Mouse (Mus musculus): ENCODE data around the gene Ndel1.

Gene Ndel1

DNA sequence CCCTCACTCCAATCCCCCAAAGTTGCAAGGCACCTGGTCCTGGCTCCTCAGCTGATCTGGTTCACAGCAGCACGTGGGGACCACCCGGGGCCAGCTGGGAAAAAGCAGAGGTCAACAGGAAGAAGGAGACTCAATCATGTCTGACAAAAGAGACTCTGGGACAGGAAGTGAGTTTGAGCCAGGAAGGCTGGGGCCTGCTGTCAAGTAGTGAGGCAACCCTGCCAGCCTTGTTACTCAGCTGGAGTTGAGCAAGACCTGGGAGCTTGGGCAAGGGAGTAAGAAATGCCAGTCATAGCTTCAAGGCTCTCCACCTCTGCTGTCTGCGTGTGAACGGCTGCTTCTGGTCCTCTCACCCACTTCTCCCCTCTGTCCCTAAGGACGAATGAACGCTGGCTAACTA lies at the start of gene Ndel1:
Gene Ndel1 (minus strand): TSS at position 111 of the 400 bp plus-strand sequence.
- in situ Hi-C loops (cut with MboI, MseI): loop anchor here (10.0 kb wide), 1 partner anchor 287 kb away; the partner anchor contains the start of gene Ccdc42

DNA sequence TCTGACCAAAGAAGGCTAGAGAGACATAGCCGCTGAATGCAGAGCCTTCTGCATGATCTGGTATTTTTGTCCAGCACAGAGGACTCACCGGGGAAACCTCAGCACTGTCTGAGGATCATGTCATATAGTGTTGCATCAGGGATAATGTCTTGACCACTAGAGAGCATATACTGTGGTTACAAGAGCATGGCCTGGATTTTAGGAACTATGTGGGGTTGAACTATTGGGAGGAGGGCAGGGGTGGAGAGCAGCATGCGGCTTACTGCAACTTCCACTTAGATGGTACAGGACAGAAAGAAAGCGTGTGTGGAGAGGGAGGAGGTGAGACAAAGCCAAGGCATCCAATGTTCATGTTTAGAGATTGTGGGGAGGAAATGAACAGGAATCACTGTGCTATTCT lies 42.9 kb upstream of the Ndel1 start:
- in situ Hi-C loops (cut with MboI, MseI): no loop called here

DNA sequence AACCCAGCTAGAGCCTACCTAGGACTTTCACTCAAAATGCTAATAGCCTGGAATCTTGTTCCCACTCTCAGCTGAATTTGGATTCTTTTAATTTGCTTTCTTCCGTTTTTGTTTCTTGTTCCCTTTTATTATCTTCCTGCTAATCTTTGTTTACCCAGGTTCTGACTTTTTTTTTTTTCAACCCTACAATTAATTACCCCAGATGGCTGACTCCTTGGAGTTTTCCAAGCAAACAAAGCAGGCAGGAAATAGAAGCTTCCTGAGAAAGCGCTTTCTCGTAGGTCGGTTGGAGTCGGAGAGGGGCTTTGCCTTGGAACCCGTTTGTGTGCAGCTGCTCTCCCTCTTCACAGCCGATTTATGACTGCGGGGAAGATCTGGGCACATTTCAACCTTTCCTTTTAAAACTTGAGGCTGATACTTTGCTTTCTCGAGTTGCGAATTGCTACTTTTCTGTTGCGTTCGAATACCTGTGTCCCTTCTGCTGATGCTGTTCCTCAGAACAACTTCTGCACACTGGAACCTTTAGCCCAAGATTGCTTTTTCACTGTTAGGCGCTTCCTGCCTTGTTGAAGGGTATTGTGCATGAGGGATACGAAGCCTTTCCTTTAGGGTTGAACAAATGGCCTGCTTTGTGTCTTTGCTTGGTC lies 40.0 kb upstream of the Ndel1 start:
- in situ Hi-C loops (cut with MboI, MseI): no loop called here

DNA sequence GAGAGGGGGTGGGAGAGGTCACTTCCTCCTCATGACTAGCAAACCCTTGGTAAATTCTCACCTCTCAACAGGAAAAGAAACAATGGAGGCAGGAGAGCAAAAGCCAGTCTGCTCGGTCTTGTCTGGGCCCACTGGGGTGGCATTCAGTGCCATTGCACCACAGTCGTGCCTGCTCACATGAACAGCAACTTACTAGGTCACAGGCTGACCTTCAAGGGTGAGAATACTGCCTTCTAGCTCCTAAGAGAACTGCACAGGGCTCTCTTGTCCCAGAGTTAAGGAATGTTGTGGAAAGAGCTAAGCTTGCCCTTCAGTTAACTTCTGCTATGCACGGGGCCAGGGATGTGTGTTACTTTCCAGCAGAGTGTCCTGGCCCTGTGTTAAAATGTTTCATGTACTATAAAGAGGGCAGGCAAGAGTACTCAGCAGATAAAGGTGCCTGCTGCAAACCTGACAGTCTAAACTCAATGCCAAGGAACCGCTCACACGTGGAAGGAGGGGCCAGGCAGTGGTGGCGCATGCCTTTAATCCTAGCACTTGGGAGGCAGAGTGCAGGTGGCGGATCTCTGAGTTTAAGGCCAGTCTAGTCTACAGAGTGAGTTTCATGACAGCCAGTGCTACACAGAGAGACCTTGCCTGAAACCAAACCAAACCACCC lies 37.3 kb upstream of the Ndel1 start:
- in situ Hi-C loops (cut with MboI, MseI): loop anchor here (5.0 kb wide), 1 partner anchor 93 kb away; no protein-coding TSS in a partner anchor

DNA sequence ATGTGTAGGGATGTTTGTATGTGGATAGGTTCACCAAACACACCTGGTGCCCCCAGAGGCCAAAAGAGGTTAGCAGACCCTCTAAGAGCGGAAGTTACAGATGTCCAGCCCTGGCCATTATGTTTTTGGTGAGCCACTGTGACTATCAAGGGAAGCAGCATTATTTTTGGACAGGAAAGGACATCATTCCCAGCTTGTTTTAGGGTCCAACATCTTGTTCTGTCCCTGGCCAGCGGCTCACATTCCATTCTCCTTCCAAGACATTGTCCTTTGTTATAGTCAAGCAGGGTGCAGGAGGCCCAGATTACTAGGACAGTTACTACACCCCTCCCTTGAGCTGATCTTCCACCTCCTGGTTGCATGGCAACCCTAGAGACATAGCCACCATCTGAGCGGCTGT lies 35.6 kb upstream of the Ndel1 start:
- in situ Hi-C loops (cut with MboI, MseI): loop anchor here (5.0 kb wide), 1 partner anchor 95 kb away; no protein-coding TSS in a partner anchor

DNA sequence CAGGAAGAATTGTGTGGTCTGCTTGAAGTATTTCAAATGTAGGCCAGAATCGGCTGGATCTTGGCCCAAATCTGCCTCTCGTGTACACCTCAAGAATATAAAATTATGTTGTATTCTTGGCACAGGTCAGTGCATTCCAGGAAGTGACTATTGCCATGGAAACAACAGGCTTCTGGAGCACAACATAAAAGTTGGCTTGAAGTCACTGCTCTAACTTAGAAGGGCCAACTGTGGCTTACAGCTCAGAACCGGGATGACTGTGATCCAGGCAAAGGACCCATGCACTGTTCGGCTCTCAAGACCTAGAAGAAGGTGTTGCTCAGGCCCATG lies 34.8 kb upstream of the Ndel1 start:
- in situ Hi-C loops (cut with MboI, MseI): loop anchor here (5.0 kb wide), 1 partner anchor 96 kb away; no protein-coding TSS in a partner anchor

DNA sequence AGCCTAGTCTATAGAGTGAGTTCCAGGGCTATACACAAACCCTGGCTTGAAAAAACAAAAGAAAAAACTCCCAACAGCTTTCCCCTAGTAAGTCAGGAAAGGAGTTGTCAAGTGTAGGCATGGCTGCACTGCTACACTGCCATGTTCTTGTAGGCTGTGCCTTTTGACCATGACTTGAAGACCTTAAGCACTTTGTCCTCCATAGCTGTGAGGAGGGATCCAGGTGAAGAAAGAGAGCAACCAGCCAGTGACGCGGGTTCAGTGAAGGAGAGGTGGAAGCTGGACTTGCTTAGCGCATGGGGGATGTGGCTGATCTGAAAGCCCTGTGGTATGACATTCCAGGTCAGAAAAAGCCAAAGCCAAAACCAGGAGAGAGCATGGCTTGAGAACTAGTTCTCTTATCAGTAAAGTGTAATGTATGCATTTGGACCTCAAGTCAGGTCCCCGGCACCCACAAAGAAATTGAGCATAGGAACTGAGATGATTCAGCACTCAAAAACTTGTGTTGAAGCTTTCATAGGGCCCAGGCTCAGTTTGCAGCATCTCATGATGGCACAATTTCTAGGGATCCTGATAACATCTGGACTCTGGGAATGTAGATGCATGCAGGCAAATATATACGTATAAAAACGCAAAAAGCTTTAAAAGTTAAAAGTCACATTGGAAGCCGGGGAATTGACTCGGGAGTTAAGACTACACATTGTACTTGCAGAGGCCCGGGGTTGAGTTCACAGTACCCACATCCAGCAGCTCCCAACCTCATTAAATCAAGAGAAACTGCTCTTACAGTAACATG lies 34.2 kb upstream of the Ndel1 start:
- in situ Hi-C loops (cut with MboI, MseI): loop anchor here (5.0 kb wide), 1 partner anchor 96 kb away; no protein-coding TSS in a partner anchor

DNA sequence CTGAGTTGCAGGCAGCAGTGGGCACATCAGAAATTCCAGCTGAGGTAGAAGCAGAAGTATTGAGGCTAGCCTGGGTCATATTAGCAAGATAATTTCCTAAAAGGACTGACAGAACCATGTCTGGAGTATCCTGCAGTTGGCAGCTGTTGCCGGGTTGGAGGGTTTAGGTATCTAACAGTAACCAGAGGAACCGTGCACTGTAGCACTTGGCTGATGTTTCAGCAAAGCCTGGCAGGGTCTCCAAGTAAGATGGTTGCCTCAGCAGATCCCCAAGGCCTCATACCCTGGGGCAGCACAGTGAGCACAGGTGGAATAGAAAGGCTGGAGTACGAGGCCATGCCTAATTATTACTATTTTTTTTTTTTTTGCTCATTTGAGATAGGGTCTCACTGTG lies 33.5 kb upstream of the Ndel1 start:
- in situ Hi-C loops (cut with MboI, MseI): loop anchor here (5.0 kb wide), 1 partner anchor 97 kb away; no protein-coding TSS in a partner anchor

DNA sequence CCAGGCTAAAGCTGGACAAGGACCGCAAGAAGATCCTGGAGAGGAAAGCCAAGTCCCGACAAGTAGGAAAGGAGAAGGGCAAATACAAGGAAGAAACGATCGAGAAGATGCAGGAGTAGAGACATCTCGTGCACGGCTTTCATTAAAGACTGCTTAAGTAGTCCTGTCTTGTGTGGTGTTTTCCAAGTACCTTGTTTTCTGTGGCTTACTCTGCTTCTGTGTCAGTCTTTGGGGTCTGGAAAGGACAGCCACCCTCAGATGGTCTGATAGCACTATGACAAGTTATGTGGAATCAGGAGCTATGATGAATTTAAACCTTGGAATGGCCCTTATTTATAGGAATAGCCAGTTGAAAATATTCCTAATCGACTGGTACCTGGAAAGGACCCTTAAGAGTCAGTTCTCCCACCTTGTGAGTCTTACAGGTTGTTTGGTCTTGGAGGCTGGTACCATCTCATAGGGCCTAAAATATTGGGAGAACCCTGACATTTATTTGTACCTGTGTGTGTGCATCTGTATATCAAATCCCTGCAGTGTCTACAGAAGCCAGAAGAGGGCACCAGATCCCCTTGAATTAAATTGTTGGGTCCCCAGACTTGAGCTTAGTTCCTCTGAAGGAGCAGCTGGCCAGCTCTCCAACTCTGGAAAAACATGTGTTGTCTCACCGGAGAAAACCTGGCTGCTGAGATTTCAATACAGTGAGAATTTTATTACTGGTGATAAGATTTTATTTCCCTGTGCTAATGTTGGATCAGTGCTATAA lies 32.9 kb upstream of the Ndel1 start:
- in situ Hi-C loops (cut with MboI, MseI): loop anchor here (5.0 kb wide), 1 partner anchor 98 kb away; no protein-coding TSS in a partner anchor

DNA sequence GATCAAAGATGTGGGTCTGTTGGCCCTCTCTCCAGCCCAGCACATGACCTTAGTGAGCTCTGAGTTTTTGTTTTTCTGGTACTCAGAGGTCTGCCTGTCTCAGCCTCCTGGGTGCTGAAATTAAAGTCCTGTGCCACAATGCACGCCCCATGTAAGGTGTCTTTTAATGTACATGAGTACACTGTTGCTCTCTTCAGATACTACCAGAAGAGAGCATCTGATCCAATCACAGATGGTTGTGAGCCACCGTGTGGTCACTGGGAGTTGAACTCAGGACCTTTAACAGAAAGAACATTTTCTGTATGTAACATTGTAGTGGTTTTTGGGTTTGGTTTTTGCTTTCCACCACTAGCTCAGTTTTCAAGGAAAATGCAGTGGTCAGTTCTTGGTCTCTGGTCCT lies 32.1 kb upstream of the Ndel1 start:
- in situ Hi-C loops (cut with MboI, MseI): no loop called here

DNA sequence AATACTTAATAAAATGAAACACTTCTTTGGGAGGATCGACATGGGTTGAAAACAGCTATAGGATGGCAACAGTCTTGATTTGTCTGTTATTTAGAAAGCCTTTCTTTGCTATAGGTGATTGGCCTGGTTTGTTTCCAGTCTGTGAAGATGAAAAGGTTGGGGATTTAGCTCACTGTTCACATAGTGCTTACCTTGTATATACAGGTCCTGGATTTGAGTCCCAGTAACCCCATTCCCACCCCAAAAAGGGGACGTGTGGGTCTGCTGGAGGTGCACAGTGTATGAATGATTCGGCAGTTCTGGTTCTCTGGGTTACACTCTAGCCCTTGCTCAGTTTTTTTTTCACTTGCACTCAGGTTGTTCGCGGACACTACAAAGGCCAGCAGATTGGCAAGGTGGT lies 31.2 kb upstream of the Ndel1 start:
- in situ Hi-C loops (cut with MboI, MseI): no loop called here

DNA sequence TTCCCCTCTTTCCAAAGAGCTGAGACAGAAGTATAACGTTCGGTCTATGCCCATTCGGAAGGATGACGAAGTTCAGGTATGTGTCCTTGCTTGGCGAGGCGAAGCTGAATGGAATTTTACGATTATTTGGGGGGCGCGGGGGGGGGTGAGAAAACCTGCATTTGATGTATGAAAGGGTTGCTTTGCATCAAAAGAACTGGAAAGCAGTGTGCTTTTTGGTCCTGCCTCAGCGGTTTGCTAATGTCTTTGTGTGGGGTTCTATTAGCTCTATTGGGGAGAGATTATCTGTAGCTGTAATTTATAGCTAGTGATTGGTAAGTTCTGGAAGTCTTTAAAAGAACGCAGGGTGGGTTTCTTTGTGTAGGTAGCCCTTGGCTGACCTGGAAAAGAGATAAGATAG lies 30.7 kb upstream of the Ndel1 start:
- in situ Hi-C loops (cut with MboI, MseI): no loop called here

DNA sequence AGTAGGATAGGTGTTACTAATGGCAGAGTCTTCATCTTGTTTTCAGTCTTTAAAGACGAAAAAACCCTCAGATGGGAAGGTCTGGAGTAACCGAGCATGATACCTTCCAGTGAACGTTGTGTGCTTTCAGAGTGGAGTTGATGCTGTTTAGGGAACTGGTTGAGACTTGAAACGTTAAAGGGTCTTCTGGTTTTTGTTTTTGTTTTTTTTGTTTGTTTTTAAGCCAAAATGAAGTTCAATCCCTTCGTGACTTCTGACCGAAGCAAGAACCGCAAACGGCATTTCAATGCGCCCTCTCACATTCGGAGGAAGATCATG lies 30.3 kb upstream of the Ndel1 start:
- in situ Hi-C loops (cut with MboI, MseI): no loop called here

DNA sequence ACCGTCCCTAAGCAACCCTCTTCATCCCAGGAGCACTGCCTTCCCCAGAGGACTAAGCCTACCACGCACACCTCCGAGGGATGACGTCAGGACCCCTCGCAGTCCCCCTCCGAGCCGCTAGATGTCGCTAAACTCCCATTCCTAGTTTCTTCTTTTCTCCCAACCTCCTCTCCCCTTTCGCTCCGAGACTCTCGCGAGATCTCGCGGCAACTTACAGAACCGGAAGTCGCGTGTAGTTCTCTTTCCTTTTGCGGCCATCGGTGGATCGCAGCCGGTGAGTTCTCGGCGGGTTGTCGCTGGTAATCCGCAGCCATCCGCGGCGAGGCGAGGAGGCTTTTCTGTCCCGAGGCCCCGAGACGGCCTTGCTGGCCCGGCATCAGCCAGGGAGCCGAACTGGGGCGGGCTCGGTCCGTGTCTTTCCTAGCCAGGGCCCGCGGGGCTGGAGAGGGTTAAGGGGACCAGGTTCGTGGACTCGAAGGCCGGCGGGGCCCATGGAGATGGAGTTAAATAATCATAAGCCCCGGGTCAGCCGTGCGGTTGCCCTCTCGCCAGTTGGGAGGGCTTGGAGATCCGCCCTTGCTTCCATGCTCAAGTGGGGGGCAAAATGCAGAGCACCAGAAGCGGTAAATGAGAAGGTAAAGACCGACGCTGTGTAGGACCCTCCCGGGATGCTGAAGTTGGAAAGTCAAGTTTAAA lies 29.8 kb upstream of the Ndel1 start, which contains the start of gene Rpl26:
Gene Rpl26 (plus strand): TSS at position 233 of the 696 bp plus-strand sequence.
- in situ Hi-C loops (cut with MboI, MseI): no loop called here

DNA sequence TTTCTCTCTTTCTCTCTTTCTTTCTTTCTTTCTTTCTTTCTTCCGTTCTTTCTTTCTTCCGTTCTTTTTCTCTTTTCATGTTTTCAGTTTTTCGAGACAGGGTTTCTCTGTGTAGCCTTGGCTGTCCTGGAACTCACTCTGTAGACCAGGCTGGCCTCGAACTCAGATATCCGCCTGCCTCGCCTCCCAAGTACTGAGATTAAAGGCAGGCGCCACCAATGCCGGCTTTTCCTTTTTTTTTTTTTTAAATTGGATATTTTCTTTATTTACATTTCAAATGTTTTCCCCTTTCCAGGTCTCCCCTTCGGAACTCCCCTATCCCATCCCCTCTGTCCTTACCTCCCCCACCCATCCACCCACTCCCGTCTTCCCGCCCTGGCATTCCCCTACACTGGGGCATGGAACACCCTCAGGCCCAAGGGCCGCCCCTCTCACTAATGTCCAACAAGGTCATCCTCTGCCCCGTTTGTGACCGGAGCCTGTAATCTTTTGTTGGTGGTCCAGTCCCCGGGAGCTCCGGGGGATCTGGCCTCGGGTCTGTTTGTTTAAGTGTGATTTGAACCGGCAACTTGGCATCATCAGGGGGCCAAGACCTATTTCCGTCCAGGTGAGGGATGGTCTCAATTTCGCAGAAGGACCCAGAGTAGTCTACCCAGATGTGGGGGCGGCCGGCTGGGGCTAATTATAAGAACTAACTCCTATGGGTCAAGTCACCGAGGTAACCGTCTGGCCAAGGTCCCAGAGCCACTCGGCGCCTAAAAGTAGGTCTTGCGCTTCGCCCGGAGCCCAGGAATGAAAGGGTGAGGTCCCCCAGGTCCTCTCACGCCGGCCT lies 29.1 kb upstream of the Ndel1 start:
- in situ Hi-C loops (cut with MboI, MseI): no loop called here

DNA sequence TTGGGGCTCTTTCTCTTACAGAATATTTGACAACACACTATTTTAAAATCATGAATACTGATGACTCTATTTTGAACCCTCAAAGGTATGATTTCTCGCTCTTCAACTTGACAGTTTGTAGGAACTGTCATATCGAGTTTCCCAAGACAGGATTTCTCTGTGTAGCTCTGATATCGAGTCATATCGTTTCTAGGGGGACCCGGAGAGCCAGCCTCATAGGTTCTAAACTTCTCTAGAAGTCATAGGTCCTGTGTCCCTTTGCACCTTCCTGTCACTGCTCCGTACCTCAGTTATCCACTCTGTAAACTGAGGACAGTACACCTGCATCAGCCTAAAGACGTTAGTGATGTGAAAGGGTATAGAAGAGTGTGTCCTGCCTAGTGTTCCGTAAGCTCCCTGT lies 28.2 kb upstream of the Ndel1 start:
- in situ Hi-C loops (cut with MboI, MseI): no loop called here

DNA sequence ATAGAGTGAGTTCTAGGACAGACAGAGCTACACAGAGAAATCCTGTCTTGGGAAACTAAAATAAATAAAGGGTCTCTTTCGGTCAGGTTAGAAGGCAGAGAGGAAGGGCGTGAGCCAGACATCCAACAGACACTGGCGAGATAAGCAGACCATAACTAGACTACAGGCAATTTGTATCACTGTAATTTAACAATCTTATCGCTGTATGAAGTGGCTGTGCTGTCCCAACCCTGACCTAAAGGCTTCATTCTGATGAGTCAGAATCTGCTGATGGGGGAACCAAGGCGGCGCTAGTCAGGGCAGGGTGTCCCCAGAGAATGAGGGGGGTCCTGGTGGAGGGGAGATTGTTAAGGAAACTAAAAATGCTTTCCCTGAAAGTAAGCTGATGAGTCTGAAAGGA lies 27.1 kb upstream of the Ndel1 start:
- in situ Hi-C loops (cut with MboI, MseI): no loop called here

DNA sequence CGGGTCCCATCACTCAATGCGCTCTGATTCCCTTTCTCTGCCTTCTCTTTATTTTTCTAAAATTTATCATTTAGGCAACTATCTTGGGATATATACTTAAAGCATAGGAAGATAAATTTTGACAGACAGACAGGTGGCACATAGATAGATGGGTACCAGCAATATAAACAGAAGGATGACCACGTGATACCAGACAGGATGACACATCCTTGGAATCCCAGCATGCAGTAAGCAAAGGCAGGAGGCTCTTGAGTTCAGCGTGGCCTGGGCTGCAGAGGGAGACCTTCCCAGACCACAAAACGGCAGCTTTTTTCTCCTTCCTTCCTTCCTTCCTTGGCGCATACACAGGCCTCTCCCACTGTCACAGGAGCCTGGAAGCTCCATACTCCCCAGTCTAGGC lies 26.2 kb upstream of the Ndel1 start:
- in situ Hi-C loops (cut with MboI, MseI): no loop called here

DNA sequence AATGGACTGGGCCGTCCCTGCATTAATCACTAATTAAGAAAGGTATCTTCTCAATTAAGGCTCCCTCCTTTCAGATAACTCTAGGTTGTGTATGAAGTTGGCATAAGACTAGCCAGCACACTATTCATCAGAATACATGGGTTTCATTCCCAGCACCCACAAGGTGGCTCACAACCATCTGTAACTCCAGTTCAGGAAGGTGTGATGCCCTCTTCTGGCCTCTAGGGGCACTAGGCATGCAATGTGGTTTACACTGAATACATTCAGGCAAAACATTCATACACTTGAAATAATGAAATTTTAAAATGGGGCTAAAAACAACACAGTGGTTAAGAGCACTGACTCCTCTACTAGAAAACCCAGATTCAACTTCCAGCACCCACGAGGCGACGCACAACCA lies 25.5 kb upstream of the Ndel1 start:
- in situ Hi-C loops (cut with MboI, MseI): no loop called here

DNA sequence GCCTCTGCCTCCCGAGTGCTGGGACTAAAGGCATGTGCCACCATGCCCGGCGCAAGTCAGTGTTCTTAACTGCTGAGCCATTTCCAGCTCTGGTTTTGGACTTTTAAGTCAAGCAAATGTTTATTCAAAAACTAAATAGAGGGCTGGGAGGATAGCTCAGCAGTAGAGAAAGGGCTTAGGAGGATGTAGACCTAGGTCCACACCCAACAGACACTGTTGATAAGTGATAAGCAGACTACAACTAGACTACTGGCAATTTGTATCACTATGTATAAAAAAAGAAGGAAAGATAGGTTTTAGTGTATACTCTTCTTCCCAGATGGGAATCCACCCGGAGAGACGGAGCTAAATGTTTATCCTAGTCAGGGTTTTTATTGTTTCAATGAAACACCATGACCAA lies 24.6 kb upstream of the Ndel1 start:
- in situ Hi-C loops (cut with MboI, MseI): no loop called here
